Mouse (Mus musculus): Measurements from ENCODE around the gene Tcea2. TPM values are rescaled to one million over a fixed set of nuclear protein-coding genes. Genes with fewer than 3 reads are reported as not detected.

Tcea2 gene
- polyA plus RNA-seq, 1 experiment from 2014 or later, result 19.7 TPM

GRCm38 (mm10) chr2:181715382-181715781 is 35.3 kb downstream of the Tcea2 start:
- peaks cover 3% of the 10 kb centered on the region for H3K4me1 ChIP-seq (replicated peaks; ENCODE audit: control insufficient read depth, insufficient read depth, low read length)
- H3K4me3 ChIP-seq (ENCODE audit: low read length), result no peak overlapping the region
- no peak for ATAC-seq (ENCODE audit: low read depth)
- no peaks in the 10 kb centered on the region for H3K36me3 ChIP-seq (ENCODE audit: control insufficient read depth, insufficient read depth, low read length)
- no peaks in the 10 kb centered on the region for H3K27me3 ChIP-seq (ENCODE audit: control insufficient read depth, insufficient read depth, low read depth, low read length)
- no peak overlapping the region for H3K4me2 ChIP-seq (ENCODE audit: low read depth, low read length)
- no peak overlapping the region for H3K9ac ChIP-seq (ENCODE audit: low read length)
- 60% methylated on average over 3 of the region's 3 CpGs for WGBS
- no peaks in the 10 kb centered on the region for H3K9me3 ChIP-seq (ENCODE audit: control insufficient read depth, low read length)
- no peak overlapping the region for H3K27ac ChIP-seq (ENCODE audit: low read length)

GRCm38 (mm10) chr2:181716991-181717390 is 36.9 kb downstream of the Tcea2 start:
- no peak overlapping the region for H3K9ac ChIP-seq (ENCODE audit: low read length)
- no peak for ATAC-seq (ENCODE audit: low read depth)
- no peak overlapping the region for H3K4me3 ChIP-seq (ENCODE audit: low read length)
- H3K36me3 ChIP-seq (ENCODE audit: control insufficient read depth, insufficient read depth, low read length), result no peaks in the 10 kb centered on the region
- no peak overlapping the region for H3K4me2 ChIP-seq (ENCODE audit: low read depth, low read length)
- no peak overlapping the region for H3K27ac ChIP-seq (ENCODE audit: low read length)
- H3K9me3 ChIP-seq (ENCODE audit: control insufficient read depth, low read length), result no peaks in the 10 kb centered on the region
- no peaks in the 10 kb centered on the region for H3K27me3 ChIP-seq (ENCODE audit: control insufficient read depth, insufficient read depth, low read depth, low read length)
- peaks cover 3% of the 10 kb centered on the region for H3K4me1 ChIP-seq (replicated peaks; ENCODE audit: control insufficient read depth, insufficient read depth, low read length)
- WGBS, result 39% methylated on average over 3 of the region's 3 CpGs

GRCm38 (mm10) chr2:181720061-181720460 is 40.0 kb downstream of the Tcea2 start:
- 29% methylated on average over 3 of the region's 3 CpGs for WGBS
- H3K27ac ChIP-seq (ENCODE audit: low read length), result no peak overlapping the region
- H3K4me1 ChIP-seq (replicated peaks; ENCODE audit: control insufficient read depth, insufficient read depth, low read length), result peaks cover under 1% of the 10 kb centered on the region
- H3K4me2 ChIP-seq (ENCODE audit: low read depth, low read length), result no peak overlapping the region
- no peaks in the 10 kb centered on the region for H3K9me3 ChIP-seq (ENCODE audit: control insufficient read depth, low read length)
- no peaks in the 10 kb centered on the region for H3K36me3 ChIP-seq (ENCODE audit: control insufficient read depth, insufficient read depth, low read length)
- H3K4me3 ChIP-seq (ENCODE audit: low read length), result no peak overlapping the region
- no peak for ATAC-seq (ENCODE audit: low read depth)
- H3K9ac ChIP-seq (ENCODE audit: low read length), result no peak overlapping the region
- H3K27me3 ChIP-seq (ENCODE audit: control insufficient read depth, insufficient read depth, low read depth, low read length), result no peaks in the 10 kb centered on the region

- Histone ChIP-seq H3K27ac (ENCODE audit: low read length) (no peak overlapping the region), H3K9ac (ENCODE audit: low read length) (no peak overlapping the region), H3K36me3 (ENCODE audit: control insufficient read depth, insufficient read depth, low read length) (no peaks in the 10 kb centered on the region), H3K4me3 (ENCODE audit: low read length) (no peak overlapping the region), H3K9me3 (ENCODE audit: control insufficient read depth, low read length) (no peaks in the 10 kb centered on the region), H3K27me3 (ENCODE audit: control insufficient read depth, insufficient read depth, low read depth, low read length) (no peaks in the 10 kb centered on the region), H3K4me1 (replicated peaks; ENCODE audit: control insufficient read depth, insufficient read depth, low read length) (no peaks in the 10 kb centered on the region), H3K4me2 (ENCODE audit: low read depth, low read length) (no peak overlapping the region)
- ATAC-seq (ENCODE audit: low read depth), result no peak
Observed at GRCm38 (mm10) chr2:181721200-181721599, 41.1 kb downstream of the Tcea2 start.

- Histone ChIP-seq H3K4me3 (ENCODE audit: low read length) (no peak overlapping the region), H3K9me3 (ENCODE audit: control insufficient read depth, low read length) (no peaks in the 10 kb centered on the region), H3K27ac (ENCODE audit: low read length) (no peak overlapping the region), H3K4me1 (replicated peaks; ENCODE audit: control insufficient read depth, insufficient read depth, low read length) (no peaks in the 10 kb centered on the region), H3K36me3 (ENCODE audit: control insufficient read depth, insufficient read depth, low read length) (no peaks in the 10 kb centered on the region), H3K4me2 (ENCODE audit: low read depth, low read length) (no peak overlapping the region), H3K9ac (ENCODE audit: low read length) (no peak overlapping the region), H3K27me3 (ENCODE audit: control insufficient read depth, insufficient read depth, low read depth, low read length) (no peaks in the 10 kb centered on the region)
- 14% methylated on average over 3 of the region's 3 CpGs for WGBS
- no peak for ATAC-seq (ENCODE audit: low read depth)
Observed at GRCm38 (mm10) chr2:181722213-181722612, 42.1 kb downstream of the Tcea2 start.

GRCm38 (mm10) chr2:181727659-181728262 is 47.7 kb downstream of the Tcea2 start:
- Histone ChIP-seq H3K27ac (ENCODE audit: low read length) (no peak overlapping the region), H3K4me2 (ENCODE audit: low read depth, low read length) (no peak overlapping the region), H3K4me1 (replicated peaks; ENCODE audit: control insufficient read depth, insufficient read depth, low read length) (no peaks in the 10 kb centered on the region), H3K27me3 (ENCODE audit: control insufficient read depth, insufficient read depth, low read depth, low read length) (no peaks in the 10 kb centered on the region), H3K4me3 (ENCODE audit: low read length) (no peak overlapping the region), H3K9ac (ENCODE audit: low read length) (no peak overlapping the region), H3K36me3 (ENCODE audit: control insufficient read depth, insufficient read depth, low read length) (no peaks in the 10 kb centered on the region), H3K9me3 (ENCODE audit: control insufficient read depth, low read length) (no peaks in the 10 kb centered on the region)
- WGBS, result 50% methylated on average over 9 of the region's 9 CpGs
- ATAC-seq (ENCODE audit: low read depth), result no peak

- 42% methylated on average over 3 of the region's 3 CpGs for WGBS
- H3K4me1 ChIP-seq (replicated peaks; ENCODE audit: control insufficient read depth, insufficient read depth, low read length), result no peaks in the 10 kb centered on the region
- no peaks in the 10 kb centered on the region for H3K36me3 ChIP-seq (ENCODE audit: control insufficient read depth, insufficient read depth, low read length)
- H3K27ac ChIP-seq (ENCODE audit: low read length), result no peak overlapping the region
- no peak overlapping the region for H3K4me2 ChIP-seq (ENCODE audit: low read depth, low read length)
- H3K4me3 ChIP-seq (ENCODE audit: low read length), result no peak overlapping the region
- no peak overlapping the region for H3K9ac ChIP-seq (ENCODE audit: low read length)
- H3K27me3 ChIP-seq (ENCODE audit: control insufficient read depth, insufficient read depth, low read depth, low read length), result no peaks in the 10 kb centered on the region
- H3K9me3 ChIP-seq (ENCODE audit: control insufficient read depth, low read length), result no peaks in the 10 kb centered on the region
- no peak for ATAC-seq (ENCODE audit: low read depth)
Observed at GRCm38 (mm10) chr2:181730051-181730450, 49.9 kb downstream of the Tcea2 start.

Other genes with a start within 250 kb of the Tcea2 start
- 15.2 and 15.4 TPM in 2 replicates for gene Zbtb46, start 220.9 kb upstream of the Tcea2 start, polyA plus RNA-seq (2015; fragmentation: Nextera tagmentation; extraction: Ambion mirVana)
- 0.14 and 0.35 TPM in 2 replicates for gene Abhd16b, start 187.1 kb upstream of the Tcea2 start, polyA plus RNA-seq (2015; fragmentation: Nextera tagmentation; extraction: Ambion mirVana)
- gene Tpd52l2, start 183.2 kb upstream of the Tcea2 start, polyA plus RNA-seq (2015; fragmentation: Nextera tagmentation; extraction: Ambion mirVana), result 167 and 169 TPM in 2 replicates
- gene Dnajc5, start 159.8 kb upstream of the Tcea2 start, polyA plus RNA-seq (2015; fragmentation: Nextera tagmentation; extraction: Ambion mirVana), result 82.0 and 82.1 TPM in 2 replicates
- gene Uckl1, start 95.4 kb upstream of the Tcea2 start, polyA plus RNA-seq (2015; fragmentation: Nextera tagmentation; extraction: Ambion mirVana), result 49.1 and 54.6 TPM in 2 replicates
- gene Prpf6, start 88.4 kb upstream of the Tcea2 start, polyA plus RNA-seq (2015; fragmentation: Nextera tagmentation; extraction: Ambion mirVana), result 59.1 and 59.3 TPM in 2 replicates
- 34.9 and 37.2 TPM in 2 replicates for gene Zfp512b, start 87.5 kb upstream of the Tcea2 start, polyA plus RNA-seq (2015; fragmentation: Nextera tagmentation; extraction: Ambion mirVana)
- 30.1 and 31.0 TPM in 2 replicates for gene Samd10, start 81.1 kb upstream of the Tcea2 start, polyA plus RNA-seq (2015; fragmentation: Nextera tagmentation; extraction: Ambion mirVana)
- gene Gm29797, start 23.3 kb upstream of the Tcea2 start, polyA plus RNA-seq (2015; fragmentation: Nextera tagmentation; extraction: Ambion mirVana), result 0.21 and 0.49 TPM in 2 replicates
- 84.1 and 84.8 TPM in 2 replicates for gene Sox18, start 8.7 kb upstream of the Tcea2 start, polyA plus RNA-seq (2015; fragmentation: Nextera tagmentation; extraction: Ambion mirVana)
- gene Rgs19, start 13.7 kb downstream of the Tcea2 start, polyA plus RNA-seq (2015; fragmentation: Nextera tagmentation; extraction: Ambion mirVana), result 59.8 and 63.4 TPM in 2 replicates
- gene Lkaaear1, start 18.1 kb downstream of the Tcea2 start, polyA plus RNA-seq (2015; fragmentation: Nextera tagmentation; extraction: Ambion mirVana), result not detected in 2 replicates
- gene Oprl1, start 34.7 kb downstream of the Tcea2 start, polyA plus RNA-seq (2015; fragmentation: Nextera tagmentation; extraction: Ambion mirVana), result 0.43 and 0.72 TPM in 2 replicates
- gene Myt1, start 83.0 kb downstream of the Tcea2 start, polyA plus RNA-seq (2015; fragmentation: Nextera tagmentation; extraction: Ambion mirVana), result 0.06 and 0.10 TPM in 2 replicates
- gene Pcmtd2, start 157.5 kb downstream of the Tcea2 start, polyA plus RNA-seq (2015; fragmentation: Nextera tagmentation; extraction: Ambion mirVana), result 39.7 and 41.2 TPM in 2 replicates
- gene Polr3k, start 184.0 kb downstream of the Tcea2 start, polyA plus RNA-seq (2015; fragmentation: Nextera tagmentation; extraction: Ambion mirVana), result 63.4 and 68.5 TPM in 2 replicates